Mouse (Mus musculus): ENCODE results near the gene Gm14226. TPM values are rescaled to one million over a fixed set of nuclear protein-coding genes. Genes with fewer than 3 reads are reported as not detected.
A peak's percentile ranks its signal among the peaks of the same experiment; 100 is the strongest.
"Not testable (repeated sequence)": the region's sequence is repeated elsewhere in the genome, so short reads cannot be mapped to it uniquely, and the experiment has no call there.

Gene Gm14226
- total RNA-seq, 1 experiment from 2014 or later = not detected

DNA sequence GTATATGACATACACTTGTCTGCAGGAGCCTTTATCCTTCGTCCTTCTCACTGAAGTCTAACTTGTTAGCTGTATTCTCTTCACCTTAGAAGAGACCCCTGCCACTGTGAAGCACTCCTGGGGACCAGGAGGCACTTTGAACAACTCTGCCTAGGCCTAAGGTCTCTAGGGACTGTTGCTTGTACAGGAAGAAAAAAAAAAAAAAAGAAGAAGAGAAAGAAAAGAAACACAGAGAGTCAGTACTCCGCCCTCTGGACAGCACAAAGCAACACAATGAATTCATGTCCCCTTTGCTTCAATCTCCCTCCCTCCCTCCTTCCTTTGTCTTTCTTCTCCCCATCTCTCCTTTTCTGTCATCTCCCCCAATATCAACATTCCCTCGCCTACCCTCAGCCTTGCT is 27.0 kb downstream of the Gm14226 start:
- no peak for ATAC-seq (replicated peaks; ENCODE audit: insufficient number of reproducible peaks, low FRiP score, low TSS enrichment, poor library complexity, severe bottlenecking)

DNA sequence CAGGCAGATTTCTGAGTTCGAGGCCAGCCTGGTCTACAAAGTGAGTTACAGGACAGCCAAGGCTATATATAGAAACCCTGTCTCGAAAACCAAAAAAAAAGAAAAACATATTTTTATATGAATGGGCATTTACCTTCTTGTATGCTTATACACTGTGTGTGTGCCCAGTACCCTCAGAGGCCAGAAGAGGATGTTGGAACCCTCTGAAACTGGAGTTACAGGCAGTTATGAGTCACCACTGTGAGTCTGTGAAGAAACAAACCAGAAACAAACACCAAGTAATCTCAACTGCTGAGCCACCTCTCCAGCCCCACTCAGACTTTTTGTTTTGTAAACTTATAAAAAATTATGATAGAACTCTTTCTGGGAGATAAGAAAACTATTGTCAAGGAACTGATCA is 28.7 kb downstream of the Gm14226 start:
- no peak for ATAC-seq (replicated peaks; ENCODE audit: insufficient number of reproducible peaks, low FRiP score, low TSS enrichment, poor library complexity, severe bottlenecking)

DNA sequence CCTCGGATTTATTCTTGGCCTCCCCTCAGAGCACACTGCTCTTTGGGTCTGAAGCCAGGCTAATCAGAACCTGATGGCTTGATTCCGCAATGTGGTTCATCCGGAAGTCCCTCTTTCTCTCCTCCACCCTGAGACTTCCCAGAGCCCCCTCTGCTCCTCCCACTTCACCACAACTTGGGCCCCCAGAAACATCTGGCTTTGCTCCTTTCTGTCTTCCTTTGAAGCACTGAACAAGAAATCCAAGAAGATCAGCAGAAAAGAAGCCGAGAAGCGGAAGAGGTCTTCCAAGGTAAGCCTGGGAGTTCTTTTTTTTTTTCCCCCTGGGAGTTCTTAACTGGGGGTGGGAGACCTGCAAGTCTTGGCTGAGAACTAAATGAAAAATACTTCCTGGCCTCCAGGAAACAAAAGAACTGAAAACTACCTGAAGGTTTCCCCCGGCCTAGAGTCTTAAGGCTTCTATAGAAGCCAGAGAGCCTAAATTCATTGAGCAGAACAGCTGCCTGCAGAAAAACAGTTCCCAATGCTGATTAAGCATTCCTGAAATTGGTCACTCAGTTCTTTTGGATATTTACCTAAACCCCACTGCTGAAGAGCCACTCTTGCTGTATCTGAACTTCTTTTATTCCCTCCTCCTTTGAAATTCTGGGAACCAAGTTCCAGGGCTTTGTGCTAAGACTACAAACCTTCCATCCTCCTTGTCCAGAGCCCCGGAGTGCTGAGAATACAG is 29.5 kb downstream of the Gm14226 start:
- ATAC-seq (replicated peaks; ENCODE audit: insufficient number of reproducible peaks, low FRiP score, low TSS enrichment, poor library complexity, severe bottlenecking) = no peak

DNA sequence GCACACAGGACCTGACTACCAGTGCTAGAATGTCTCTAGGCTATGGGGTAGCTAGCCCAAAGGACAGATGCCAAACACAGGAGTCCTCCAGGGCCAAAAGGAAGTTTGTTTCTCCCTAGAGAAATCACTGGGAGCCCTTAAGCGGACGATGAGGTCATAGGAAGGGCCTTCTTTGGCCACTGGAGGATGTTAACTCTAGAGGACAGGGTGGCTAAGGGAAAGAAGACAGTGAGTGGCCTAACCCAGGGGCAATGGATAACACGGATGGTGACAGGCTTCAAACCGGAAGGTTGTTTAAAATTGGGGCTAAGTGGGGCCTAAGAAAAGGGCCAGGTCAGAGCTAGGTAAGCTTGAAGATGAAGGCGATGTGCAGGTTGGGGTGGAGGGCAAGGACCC is 32.0 kb downstream of the Gm14226 start:
- ATAC-seq (replicated peaks; ENCODE audit: insufficient number of reproducible peaks, low FRiP score, low TSS enrichment, poor library complexity, severe bottlenecking) = no peak

DNA sequence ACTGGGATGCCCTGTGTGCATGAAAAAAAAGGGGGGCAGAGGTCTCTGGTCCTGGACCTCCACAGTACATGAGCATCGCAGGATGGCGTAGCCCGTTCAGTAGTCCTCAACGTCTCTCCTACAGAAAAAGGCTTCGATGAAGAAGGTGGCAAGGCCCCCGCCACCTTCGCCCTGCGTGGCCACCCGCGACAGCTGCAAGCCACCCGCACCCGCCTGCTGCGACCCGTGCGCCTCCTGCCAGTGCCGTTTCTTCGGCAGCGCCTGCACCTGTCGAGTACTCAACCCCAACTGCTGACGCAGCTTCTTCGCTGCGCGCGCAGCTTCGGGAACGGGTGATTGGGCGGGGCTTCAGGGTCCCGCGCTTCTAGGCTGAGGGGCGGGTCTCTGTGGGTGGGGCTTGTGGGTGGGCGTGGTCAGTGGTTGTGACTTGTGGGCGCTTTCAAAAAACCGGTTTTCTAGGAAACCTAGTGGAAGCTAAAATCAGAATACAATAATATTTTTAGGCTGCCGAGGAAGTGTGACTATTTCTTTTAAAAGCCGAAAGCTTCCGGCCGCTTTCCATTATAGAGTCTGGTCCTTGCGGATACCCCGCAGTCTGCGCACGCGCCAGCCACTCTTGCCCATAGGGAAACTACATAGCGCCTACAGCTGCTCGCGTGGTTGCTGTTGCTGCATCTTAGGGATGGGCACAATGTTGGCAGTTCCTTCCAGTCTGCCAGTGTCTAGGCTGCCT is 32.6 kb downstream of the Gm14226 start:
- peak; percentile 93 for ATAC-seq (replicated peaks; ENCODE audit: insufficient number of reproducible peaks, low FRiP score, low TSS enrichment, poor library complexity, severe bottlenecking)

DNA sequence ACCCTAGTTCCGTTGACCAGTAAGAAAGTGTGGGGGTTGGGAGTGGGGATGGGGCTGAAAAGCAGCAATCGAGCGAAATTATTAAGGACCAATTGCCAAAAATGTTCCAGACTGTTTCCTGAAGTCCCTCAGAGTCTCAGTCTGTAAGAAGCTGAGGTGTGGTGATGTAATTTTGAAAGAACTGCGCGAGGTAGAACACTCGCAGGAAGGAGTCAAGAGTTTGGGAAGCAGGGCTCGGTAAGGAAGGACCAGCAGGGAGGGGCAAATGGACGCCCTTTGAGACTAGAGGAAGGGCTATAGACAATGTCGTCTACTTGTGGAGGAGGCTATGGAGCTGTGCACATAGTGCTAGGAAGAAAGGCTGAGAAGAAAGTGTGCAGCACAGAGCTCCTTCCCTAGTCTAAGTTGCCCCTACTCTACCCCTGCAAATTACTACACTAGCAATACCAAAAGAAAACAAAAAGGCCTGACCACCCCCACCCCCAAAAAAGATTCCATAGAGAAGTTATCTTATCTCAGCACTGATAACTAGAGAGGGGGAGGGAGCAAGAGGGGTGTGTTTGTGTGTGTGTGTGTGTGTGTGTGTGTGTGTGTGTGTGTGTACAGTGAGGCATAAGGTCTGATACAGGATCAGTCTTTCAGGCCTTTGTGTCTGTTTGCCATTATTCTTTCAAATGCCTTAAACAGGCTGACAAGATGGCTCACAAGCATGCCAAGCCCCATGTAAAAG is 33.7 kb downstream of the Gm14226 start:
- ATAC-seq (replicated peaks; ENCODE audit: insufficient number of reproducible peaks, low FRiP score, low TSS enrichment, poor library complexity, severe bottlenecking) = no peak

DNA sequence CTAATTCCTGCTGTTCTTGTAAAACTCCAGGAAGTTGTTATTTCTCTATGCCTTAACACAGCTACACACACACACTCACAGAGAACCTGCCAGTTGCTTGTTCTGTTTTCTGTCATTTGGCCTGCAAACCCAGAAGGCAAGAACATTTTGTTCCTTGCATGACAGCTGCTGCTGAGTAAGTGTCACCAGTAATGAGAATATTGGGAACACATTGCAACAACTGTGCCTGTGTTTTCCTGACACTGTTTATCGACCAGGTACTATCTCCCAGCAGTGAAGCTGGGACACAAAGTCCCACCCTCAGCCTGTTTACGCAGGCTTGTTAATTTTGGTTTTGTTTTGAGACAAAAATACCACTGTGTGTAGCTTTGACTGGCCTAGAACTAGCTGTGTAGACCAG is 34.6 kb downstream of the Gm14226 start:
- ATAC-seq (replicated peaks; ENCODE audit: insufficient number of reproducible peaks, low FRiP score, low TSS enrichment, poor library complexity, severe bottlenecking) = no peak

DNA sequence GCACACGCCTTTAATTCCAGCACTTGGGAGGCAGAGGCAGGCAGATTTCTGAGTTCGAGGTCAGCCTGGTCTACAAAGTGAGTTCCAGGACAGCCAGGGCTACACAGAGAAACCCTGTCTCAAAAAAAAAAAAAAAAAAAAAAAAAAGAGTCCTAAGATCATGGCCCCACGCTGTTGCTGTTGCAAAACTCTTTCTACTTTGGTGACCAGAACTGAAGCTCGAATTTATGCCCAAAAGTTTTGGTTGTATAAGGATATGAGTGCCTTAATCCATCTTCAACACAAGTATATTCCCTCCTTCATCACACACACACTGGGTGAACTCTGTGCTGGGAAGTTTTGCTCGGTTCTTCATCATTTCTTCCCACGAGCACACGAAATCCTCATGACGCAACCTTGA is 35.4 kb downstream of the Gm14226 start:
- not testable (repeated sequence) for ATAC-seq (replicated peaks; ENCODE audit: insufficient number of reproducible peaks, low FRiP score, low TSS enrichment, poor library complexity, severe bottlenecking)

DNA sequence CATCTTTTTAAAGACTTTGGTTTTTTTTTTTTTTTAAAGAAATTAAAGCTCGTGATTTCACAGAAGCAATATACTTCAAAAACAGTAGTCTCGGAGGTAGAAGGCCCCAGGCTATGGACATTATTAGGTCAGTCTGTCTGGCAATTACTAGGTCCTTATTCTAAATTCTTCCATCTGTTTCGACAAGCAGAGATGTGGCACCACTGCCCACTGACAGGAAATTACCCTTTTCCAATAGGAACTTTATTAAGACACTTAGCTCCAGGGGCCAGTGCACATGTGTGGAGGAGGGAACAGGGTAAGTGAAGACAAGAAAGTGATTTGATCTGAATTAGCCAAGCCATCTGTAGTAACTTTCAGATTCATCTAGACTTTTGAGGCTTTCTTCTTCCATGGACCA is 36.6 kb downstream of the Gm14226 start:
- ATAC-seq (replicated peaks; ENCODE audit: insufficient number of reproducible peaks, low FRiP score, low TSS enrichment, poor library complexity, severe bottlenecking) = no peak

DNA sequence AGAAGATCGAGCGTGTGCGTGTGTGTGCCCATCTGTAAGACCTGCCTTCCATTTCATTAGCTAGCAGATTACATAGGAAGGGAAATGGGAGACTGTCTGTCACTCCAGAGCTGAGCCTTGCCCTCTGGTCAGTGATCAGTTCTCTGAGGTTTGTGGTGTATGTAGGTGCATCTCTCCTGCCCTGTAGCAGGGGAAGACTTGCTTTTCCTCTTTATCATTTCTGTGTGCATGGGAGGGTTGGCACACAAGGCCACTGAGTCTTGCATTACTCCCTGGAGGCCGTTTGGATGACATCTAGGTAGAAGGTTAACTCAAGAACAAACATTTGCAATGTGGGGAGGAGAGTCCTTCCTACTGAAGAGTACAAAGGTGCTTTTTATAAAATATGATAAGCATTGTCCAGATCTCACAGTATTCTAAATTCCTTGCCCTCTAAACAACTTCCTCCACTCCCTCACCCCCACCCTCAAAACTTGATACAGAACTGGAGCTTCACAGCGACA is 38.1 kb downstream of the Gm14226 start:
- ATAC-seq (replicated peaks; ENCODE audit: insufficient number of reproducible peaks, low FRiP score, low TSS enrichment, poor library complexity, severe bottlenecking) = no peak

DNA sequence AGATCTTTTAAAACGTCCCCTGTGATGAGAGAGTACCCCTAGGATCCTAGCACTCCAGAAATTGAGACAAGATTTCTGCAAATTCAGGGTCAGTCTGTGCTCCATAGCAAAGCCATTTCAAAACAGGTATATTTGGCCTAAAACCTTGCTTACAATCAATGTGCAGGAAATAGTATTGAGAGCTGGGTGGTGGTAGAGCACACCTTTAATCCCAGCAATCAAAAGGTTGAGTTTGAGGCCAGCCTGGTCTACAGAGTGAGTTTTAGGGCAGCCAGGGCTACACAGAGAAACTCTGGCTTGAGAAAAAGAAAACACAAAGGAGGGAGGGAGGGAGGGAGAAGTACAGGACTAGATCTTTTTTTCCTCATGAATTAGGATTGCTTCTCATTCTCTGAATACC is 39.3 kb downstream of the Gm14226 start:
- ATAC-seq (replicated peaks; ENCODE audit: insufficient number of reproducible peaks, low FRiP score, low TSS enrichment, poor library complexity, severe bottlenecking) = no peak

DNA sequence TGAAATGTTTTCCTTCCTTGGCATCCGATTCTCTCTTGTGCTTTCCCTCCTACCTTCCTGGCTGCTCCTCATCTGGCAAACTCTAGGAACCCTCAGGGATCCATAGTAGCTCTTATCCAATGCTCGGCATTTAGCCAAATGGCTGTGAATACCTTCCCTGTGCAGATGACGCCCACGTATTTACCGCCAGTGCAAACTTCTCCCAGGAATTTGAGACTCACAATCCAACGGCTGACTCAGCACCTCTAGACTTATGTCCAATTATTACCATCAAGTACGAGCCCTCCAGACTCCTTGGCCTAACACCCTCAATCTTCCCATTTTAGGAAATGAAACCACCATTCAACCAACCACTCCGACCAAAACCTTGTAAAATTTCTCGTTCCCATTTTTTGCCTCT is 53.0 kb downstream of the Gm14226 start:
- no peak for ATAC-seq (replicated peaks; ENCODE audit: insufficient number of reproducible peaks, low FRiP score, low TSS enrichment, poor library complexity, severe bottlenecking)

DNA sequence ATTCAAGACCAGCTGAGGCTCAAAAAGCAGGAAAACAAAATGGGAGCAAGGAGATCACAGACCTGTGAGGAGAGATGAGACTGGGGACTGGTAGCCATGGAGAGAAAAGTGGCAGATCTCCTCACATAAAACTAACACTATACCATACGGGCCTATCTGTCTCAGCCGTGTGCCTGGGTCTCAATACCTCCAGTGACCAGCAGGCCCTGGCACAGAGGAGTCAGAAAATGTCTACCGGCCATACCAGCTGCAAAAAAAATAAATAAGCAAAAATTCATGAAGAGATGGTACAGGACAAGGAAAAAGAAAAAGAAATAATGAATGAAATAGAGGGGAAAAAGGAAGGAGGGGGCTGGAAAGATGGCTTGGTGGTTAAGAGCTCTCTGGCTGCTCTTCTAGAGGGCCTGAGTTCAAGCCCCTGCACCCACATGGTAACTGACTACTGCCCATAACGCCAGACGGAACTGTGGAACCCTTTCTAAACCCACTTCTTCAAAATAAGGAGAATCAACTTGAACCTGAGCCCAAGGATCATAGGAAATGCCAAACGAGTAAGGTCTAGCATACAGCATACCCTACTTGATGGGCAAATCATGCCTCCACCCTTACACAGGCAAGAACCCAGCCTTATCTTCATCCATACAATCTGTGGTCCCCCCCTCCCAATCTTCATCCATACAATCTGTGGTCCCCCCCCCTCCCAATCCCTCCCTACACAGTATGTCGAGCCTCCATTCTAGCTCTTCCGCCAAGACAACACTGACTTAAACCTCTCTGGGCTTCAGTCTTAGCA is 54.5 kb downstream of the Gm14226 start:
- ATAC-seq (replicated peaks; ENCODE audit: insufficient number of reproducible peaks, low FRiP score, low TSS enrichment, poor library complexity, severe bottlenecking) = no peak

DNA sequence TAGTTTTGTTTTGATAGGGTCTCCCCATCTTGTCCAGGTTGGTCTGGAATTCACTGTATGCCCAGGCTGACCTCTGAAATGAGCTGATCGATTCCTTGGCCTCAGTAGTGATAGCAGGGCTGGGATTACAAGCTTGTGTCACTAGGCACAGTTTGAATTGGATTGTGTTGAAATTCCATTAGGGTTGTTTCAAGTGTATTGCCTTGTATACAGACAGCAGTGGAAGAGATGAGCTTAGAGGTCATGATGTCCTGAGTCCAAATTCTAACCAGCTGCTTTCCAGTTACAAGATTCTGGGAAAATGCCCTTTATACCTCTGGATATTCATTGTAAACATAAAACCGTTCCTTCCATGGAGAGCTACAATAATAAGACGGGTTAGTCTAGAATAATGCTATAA is 55.3 kb downstream of the Gm14226 start:
- ATAC-seq (replicated peaks; ENCODE audit: insufficient number of reproducible peaks, low FRiP score, low TSS enrichment, poor library complexity, severe bottlenecking) = no peak

DNA sequence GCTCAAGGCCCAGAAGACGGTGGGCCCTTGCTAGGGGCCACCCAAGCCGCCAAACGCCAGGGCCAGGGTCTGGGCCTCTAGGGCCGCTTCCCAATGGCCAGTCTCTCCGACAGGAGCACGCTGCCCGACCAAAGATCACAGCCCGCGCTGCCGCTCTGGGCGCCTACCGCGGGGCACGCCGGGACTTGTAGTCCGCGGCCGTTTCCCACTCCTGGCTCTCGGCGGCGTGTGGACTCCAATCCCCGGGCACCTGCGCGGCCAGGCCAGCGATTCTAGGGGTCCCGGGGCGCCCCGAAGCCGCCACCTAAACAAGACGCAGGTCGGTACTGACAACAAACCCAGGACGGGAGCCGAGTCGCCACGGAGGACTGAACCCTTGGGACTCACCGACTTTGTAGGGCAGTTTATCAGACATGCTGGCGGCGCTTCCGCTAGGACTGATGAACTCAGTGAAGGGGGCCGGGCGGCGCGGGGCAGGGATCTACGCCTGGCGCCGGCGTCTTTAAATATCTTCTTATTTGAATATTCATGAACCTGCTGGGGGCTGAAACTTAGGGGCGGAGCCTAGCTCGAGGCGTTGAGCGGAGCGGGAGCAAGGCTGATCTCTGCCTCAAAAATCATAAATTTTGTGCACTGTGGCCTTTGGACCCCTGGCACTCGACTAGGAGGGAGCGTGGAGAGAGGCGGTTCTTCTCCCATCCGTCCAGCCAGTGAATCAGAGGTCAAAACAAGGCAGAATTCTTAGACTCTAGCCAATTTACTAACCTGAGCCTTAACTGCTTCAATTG is 56.1 kb downstream of the Gm14226 start, which contains the start of gene Ahcy:
TSS of gene Ahcy (minus strand) at position 520 of the 788 bp plus-strand sequence.
- peak; percentile 86 for ATAC-seq (replicated peaks; ENCODE audit: insufficient number of reproducible peaks, low FRiP score, low TSS enrichment, poor library complexity, severe bottlenecking)

DNA sequence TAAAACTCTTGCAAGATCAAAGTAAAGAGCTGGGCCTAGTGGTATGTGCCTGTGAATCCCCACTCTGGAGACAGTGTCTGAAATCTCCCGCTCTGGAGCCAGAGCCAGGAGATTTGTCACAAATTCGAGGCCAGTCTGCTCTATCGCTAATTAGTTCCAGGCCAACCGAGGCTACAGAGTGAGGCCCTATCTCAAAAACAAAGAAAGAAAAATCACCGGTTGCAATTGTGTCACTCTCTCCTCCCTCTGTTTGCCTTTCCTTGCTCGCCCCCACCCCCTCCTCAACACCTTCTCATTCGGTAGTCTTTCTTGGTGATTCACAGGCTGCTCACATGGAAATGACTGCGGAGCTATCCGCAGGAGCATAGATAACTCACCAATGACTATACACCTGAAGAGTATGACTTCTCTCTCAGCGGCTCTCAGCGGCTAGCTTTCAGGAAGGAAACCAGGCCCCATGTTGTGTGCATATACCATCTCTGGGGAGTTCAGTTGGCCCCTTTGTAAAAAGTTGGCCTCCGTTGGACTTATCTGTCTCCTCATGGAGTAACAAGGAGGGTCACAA is 56.8 kb downstream of the Gm14226 start:
- ATAC-seq (replicated peaks; ENCODE audit: insufficient number of reproducible peaks, low FRiP score, low TSS enrichment, poor library complexity, severe bottlenecking) = no peak

DNA sequence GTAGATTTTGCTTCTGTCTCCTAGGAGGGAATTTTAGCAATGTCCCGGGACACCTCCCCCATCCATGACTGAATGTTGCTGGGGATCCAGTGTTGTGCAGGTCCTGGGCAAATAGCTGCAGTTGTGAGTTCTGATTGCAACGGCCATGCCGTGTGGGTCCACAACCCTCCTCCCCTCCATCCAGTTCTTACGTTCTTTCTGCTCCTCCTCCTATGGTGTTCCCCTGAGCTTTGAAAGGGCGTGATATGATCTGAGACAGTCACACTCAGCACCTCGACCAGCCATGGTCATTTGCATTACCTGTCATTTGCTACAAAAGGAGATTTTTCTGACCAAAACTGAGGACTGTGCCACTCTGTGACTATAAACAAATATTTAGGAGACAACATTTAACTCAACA is 57.6 kb downstream of the Gm14226 start:
- no peak for ATAC-seq (replicated peaks; ENCODE audit: insufficient number of reproducible peaks, low FRiP score, low TSS enrichment, poor library complexity, severe bottlenecking)
